Mouse (Mus musculus): ENCODE data around the gene Piga. TPM values are rescaled to one million over a fixed set of nuclear protein-coding genes. Genes with fewer than 3 reads are reported as not detected.

The Piga gene
- total and polyA plus RNA-seq, 3 experiments = 9.2 to 17.8 (median 14.7) TPM

DNA sequence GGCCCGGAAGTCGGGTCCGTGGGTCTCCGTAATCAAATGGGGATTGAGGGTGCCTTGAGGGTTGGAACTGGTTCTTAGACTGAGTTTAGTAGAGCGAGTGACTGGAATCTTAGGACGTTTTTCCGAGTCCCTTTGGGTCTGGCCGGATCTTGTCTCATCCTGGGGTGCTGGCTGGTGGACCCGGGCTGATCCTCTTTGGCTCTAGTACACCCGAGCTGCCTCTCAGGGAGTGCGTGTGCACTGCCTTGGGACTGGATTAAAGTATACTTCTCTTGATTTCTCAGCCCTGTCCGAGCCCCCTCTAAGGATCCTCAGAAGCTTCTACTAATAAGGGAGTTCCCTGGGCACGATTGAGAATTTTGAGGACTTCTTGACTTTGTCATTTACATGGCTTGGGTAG, 368 bp downstream of the Piga start:
- Histone ChIP-seq H3K36me3 (replicated peaks in 1 of 2; ENCODE audit: control insufficient read depth in 1 of 2, insufficient read depth in 1 of 2, low read length in 1 of 2) (peaks cover 7 to 16% of the 10 kb centered on the region in 2 experiments), H3K9ac (ENCODE audit: insufficient read depth, low read depth) (peak overlapping the region; percentile 92), H3K27ac (ENCODE audit: insufficient read depth, low read depth) (no peak overlapping the region), H3K4me2 (ENCODE audit: insufficient read depth, low read depth, poor library complexity, severe bottlenecking) (peak overlapping the region; percentile 62; the same call in 1 of the 2 replicates), H3K9me3 (replicated peaks; ENCODE audit: low read length) (no peaks in the 10 kb centered on the region), H3K79me2 (replicated peaks; ENCODE audit: control insufficient read depth, extremely low read depth, insufficient read depth, poor library complexity, severe bottlenecking) (peaks cover 10% of the 10 kb centered on the region; the same call in 1 of the 2 replicates), H3K4me1 (ENCODE audit: control insufficient read depth in 1 of 2, insufficient read depth in 2 of 2) (peaks cover 0 to 15% of the 10 kb centered on the region in 2 experiments; a peak in 1 of 4 replicates), H3K27me3 (replicated peaks) (no peaks in the 10 kb centered on the region), H3K4me3 (replicated peaks in 1 of 3; ENCODE audit: low read depth in 2 of 3, low read length in 2 of 3, poor library complexity in 1 of 3) (peak overlapping the region; percentile 68 to 77 (median 77))
- in situ Hi-C loops (cut with MboI; ENCODE audit: low pct_ligation_motif_present, low pct_unique_long_range_greater_than_20kb, low sequenced_read_pairs) (no loop called here), dilution Hi-C loops (cut with MboI; ENCODE audit: extremely low pct_ligation_motif_present, extremely low pct_unique_long_range_greater_than_20kb, low sequenced_read_pairs) (no loop called here)
- TF ChIP-seq USF1 (IDR thresholded peaks at IDR 0.05; ENCODE audit: low read depth, low read length) (no peak), SIN3A (IDR thresholded peaks at IDR 0.05; ENCODE audit: low read length) (no peak), RCOR1 (conservative IDR thresholded peaks at IDR 0.05; ENCODE audit: low read depth, low read length) (no peak), JUN (IDR thresholded peaks at IDR 0.05; ENCODE audit: insufficient read depth, low read depth, low read length) (no peak), NELFE (IDR thresholded peaks at IDR 0.05; ENCODE audit: low read depth, low read length) (no peak), MAZ (IDR thresholded peaks at IDR 0.05; ENCODE audit: low read depth, low read length) (no peak), USF2 (conservative IDR thresholded peaks at IDR 0.05; ENCODE audit: low read depth, low read length) (no peak), RAD21 (IDR thresholded peaks at IDR 0.05; ENCODE audit: low read depth, low read length) (no peak), ETS1 (conservative IDR thresholded peaks at IDR 0.05; ENCODE audit: low read depth, low read length) (no peak)
- no peak for DNase-seq (ENCODE audit: extremely low read depth)

DNA sequence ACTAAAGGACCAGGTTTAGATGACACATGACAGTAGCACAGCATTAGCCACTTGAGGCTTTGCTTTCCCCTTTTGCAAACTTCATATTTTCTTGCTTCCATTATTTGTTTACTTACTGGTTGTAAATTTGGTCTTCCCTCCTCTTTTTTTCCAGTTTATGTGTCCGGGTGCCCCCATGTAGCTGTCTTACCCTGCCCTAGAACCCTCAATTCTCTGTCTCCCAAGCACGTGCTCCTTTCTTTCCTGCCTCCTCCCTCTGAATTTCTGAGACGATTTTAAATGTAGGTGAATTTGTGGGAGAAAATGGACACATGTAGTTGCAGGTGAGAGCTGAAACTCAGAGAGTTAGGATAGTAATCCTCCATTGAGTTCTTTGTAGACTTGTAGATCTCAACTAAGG, 931 bp downstream of the Piga start:
- peak overlapping the region; percentile 92 for H3K9ac ChIP-seq (ENCODE audit: insufficient read depth, low read depth)
- DNase-seq (ENCODE audit: extremely low read depth) = no peak
- H3K27me3 ChIP-seq (replicated peaks) = no peaks in the 10 kb centered on the region

More for the DNA sequence above, 931 bp downstream of the Piga start:
- Histone ChIP-seq H3K79me2 (replicated peaks; ENCODE audit: control insufficient read depth, extremely low read depth, insufficient read depth, poor library complexity, severe bottlenecking) (peaks cover 10% of the 10 kb centered on the region; the same call in 1 of the 2 replicates), H3K36me3 (replicated peaks in 1 of 2; ENCODE audit: control insufficient read depth in 1 of 2, insufficient read depth in 1 of 2, low read length in 1 of 2) (peaks cover 7 to 19% of the 10 kb centered on the region in 2 experiments), H3K4me1 (ENCODE audit: control insufficient read depth in 1 of 2, insufficient read depth in 2 of 2) (peaks cover 0 to 15% of the 10 kb centered on the region in 2 experiments; a peak in 1 of 4 replicates), H3K9me3 (replicated peaks; ENCODE audit: low read length) (no peaks in the 10 kb centered on the region), H3K4me3 (replicated peaks in 1 of 3; ENCODE audit: low read depth in 2 of 3, low read length in 2 of 3, poor library complexity in 1 of 3) (peak overlapping the region; percentile 68 to 77 (median 77)), H3K27ac (ENCODE audit: insufficient read depth, low read depth) (no peak overlapping the region), H3K4me2 (ENCODE audit: insufficient read depth, low read depth, poor library complexity, severe bottlenecking) (peak overlapping the region; percentile 62; the same call in 1 of the 2 replicates)
- in situ Hi-C loops (cut with MboI; ENCODE audit: low pct_ligation_motif_present, low pct_unique_long_range_greater_than_20kb, low sequenced_read_pairs) (no loop called here), dilution Hi-C loops (cut with MboI; ENCODE audit: extremely low pct_ligation_motif_present, extremely low pct_unique_long_range_greater_than_20kb, low sequenced_read_pairs) (no loop called here)
- TF ChIP-seq JUN (IDR thresholded peaks at IDR 0.05; ENCODE audit: insufficient read depth, low read depth, low read length) (no peak), GABPA (IDR thresholded peaks at IDR 0.05; ENCODE audit: insufficient replicate concordance, low read depth, low read length) (no peak), ELF1 (IDR thresholded peaks at IDR 0.05; ENCODE audit: low read depth, low read length) (no peak), CHD1 (IDR thresholded peaks at IDR 0.05; ENCODE audit: low read depth, low read length) (no peak), EP300 (IDR thresholded peaks at IDR 0.05; ENCODE audit: low read length) (no peak), CTCF (conservative IDR thresholded peaks at IDR 0.05 in 1 of 2, IDR thresholded peaks at IDR 0.05 in 1 of 2; ENCODE audit: low read depth in 2 of 2, low read length in 2 of 2) (no peak), POLR2AphosphoS2 (IDR thresholded peaks at IDR 0.05; ENCODE audit: low read depth, low read length) (no peak), ZC3H11A (IDR thresholded peaks at IDR 0.05; ENCODE audit: low read depth, low read length) (no peak), MAFK (IDR thresholded peaks at IDR 0.05; ENCODE audit: insufficient replicate concordance, low read length) (no peak), PAX5 (IDR thresholded peaks at IDR 0.05; ENCODE audit: low read length) (no peak), TBP (conservative IDR thresholded peaks at IDR 0.05; ENCODE audit: low read depth, low read length) (no peak), POLR2A (IDR thresholded peaks at IDR 0.05; ENCODE audit: low read depth, low read length) (no peak), KAT2A (IDR thresholded peaks at IDR 0.05; ENCODE audit: insufficient replicate concordance, low read length) (no peak), ZMIZ1 (IDR thresholded peaks at IDR 0.05; ENCODE audit: low read depth, low read length) (no peak), RCOR1 (conservative IDR thresholded peaks at IDR 0.05; ENCODE audit: low read depth, low read length) (no peak), UBTF (IDR thresholded peaks at IDR 0.05; ENCODE audit: low read depth, low read length) (no peak), JUND (conservative IDR thresholded peaks at IDR 0.05; ENCODE audit: low read depth, low read length) (no peak)

Data from CH12.LX (cell line).